Mouse (Mus musculus) adrenal gland, postnatal 36 days (tissue): ENCODE data around the gene Lrrc57. TPM values are rescaled to one million over a fixed set of nuclear protein-coding genes. Genes with fewer than 3 reads are reported as not detected.

ENCODE experiments used
- DNase-seq, 2 experiments: peaks; one replicate each; pipeline ENCODE4 v3.0.0; 2021; ENCODE audit warnings: mixed read lengths in 1 of 2
- long read RNA-seq, 2 experiments: library from polyadenylated mRNA; stranded (forward); transcript quantifications; one replicate each; pipeline ENCODE4 v2.0.0; 2021; ENCODE audit warnings: borderline sequencing depth in 2 of 2
- total RNA-seq, 2 experiments: library from RNA; stranded (reverse); gene quantifications; 2 replicates each; pipeline ENCODE4 v1.2.3; 2021

Lrrc57 gene
- total RNA-seq: 10 to 100 TPM; 14.4 to 19.6 TPM
- long read RNA-seq, experiment 1, transcript Lrrc57-204 (6 exons, 1,961 nt): major isoform, 13 of 42 reads
- long read RNA-seq, experiment 1, transcript Lrrc57-202 (6 exons, 1,962 nt): minor isoform, 9 of 42 reads
- long read RNA-seq, experiment 1, partial matches to known transcripts: 1 of 42 reads
- long read RNA-seq, experiment 1, other reads (novel, unspliced or antisense): 16 of 42 reads
- long read RNA-seq, experiment 2, transcript Lrrc57-204 (6 exons, 1,961 nt): major isoform, 5 of 13 reads
- long read RNA-seq, experiment 2, partial matches to known transcripts: 0 of 13 reads
- long read RNA-seq, experiment 2, other reads (novel, unspliced or antisense): 4 of 13 reads

DNA sequence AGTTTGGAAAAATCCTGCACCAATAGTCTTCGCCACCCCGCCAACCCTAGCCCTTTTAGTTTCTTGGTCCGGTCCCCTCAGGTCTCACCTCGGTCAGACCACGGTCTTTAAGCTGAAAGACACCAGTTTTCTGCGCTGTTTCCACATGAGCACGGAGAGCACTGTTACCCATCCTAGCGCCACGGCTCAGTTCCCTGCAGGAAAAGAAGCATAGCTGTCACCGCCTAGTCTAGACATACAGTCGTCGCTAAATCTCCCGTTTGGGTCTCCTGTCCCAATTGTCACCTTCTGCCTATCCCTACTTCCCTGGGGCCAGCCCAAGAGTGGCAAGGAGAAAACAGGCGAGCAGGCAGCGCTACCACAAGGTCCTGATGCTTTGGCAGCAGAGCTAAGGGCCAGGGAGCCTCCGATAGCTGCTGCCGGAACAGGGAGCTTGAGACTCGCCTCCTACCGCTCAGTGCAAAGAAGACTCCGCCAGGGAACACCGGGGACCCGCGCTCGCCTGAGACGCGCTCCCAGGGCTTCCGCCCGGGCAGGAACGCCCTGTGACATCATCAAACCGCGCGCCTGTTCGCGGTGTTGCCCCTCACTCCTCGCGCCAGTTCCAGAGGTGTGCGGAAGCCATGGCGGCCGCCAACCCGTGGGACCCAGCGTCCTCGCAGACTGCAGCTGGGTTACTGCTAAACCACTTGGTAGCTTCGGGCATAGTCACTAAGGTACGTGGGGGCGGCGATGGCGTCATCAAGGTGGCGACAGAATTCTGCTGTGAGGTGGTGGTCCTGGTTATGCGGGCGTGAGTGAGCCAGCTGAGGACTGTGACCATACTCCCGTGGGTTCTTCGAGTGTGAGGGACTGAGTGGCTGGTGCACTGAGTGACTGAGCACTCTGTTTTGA lies at the start of gene Lrrc57, which contains the start of gene Haus2:
Lrrc57 (minus strand) TSS at position 691 of the 894 bp plus-strand sequence.
Haus2 (plus strand) TSS at position 554 of the 894 bp plus-strand sequence.
- peak; percentile 93 to 95 for DNase-seq

DNA sequence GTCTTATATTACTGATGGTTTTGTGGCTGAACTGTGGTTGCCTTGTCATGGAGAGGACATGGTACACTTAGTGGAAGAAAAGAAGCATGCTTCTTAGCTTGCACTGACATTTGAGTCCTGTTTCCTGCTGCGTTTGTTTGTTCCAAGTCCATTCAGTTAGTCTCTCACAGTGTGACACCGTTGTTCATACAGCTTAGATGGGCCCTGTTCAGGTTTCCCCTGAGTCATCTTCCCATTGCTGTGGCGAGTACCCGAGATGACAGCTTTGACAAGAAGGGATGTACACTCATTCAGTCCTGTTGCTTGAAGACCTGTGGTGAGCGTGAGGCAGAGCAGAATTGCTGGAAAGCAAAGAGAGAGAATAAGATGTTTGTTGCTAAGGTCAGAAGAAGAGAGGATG lies 49.2 kb upstream of the Lrrc57 start:
- peak in 1 of 2 experiments; percentile 12 for DNase-seq

DNA sequence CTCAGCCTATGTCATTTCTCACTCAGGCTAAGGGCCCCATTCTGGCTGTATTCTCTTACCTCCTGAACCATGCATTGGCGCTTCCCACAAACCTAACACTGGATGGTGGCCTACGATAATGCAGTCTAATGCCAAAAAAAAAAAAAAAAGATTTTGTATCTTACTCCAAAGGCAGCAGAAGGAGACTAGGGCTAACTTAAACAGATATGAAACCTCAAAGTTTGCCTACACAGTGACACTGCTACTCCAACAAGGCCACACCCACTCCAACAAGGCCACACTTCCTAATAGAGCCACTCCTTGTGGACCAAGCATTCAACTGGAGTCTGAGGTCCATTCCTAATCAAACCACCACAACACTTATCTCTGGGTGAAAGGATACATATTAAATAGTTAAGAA lies 47.4 kb upstream of the Lrrc57 start:
- no peak for DNase-seq

DNA sequence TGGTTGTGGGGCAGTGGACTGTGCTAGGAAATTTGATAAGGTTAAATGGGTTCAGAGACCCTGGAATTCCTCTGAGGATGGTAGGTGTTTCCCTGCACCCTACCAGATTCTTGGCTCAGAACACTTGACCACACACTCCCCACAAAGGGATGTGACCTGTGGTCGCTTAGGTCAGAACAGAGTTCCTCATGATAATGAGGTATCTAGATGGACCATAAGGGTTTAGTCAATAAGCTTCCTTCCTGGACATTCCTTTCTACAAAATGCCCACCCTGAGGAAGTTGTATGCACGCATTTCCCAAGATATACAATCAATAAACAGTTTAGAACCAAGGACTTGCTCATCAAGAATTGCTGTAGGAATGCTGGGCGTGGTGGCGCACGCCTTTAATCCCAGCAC lies 46.6 kb upstream of the Lrrc57 start:
- no peak for DNase-seq

DNA sequence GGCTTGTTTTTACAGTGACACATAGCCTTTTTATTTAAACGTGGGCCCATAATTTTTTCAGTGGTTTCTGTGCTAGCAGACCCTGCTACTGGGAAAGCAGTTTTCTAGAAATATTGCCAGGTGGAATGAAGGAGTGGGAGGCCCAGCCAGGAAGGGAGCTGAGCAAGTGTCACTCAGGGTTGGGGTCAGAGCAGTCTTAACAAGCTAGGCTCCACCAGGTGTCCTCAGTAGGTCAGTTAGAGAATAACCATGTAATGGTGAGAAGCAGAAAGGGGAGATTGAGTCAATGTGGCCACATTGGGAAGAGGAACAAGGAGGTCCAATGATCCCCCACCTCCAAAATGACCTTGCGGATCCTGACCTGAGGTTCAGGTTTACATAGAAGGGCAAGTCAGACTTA lies 45.4 kb upstream of the Lrrc57 start:
- no peak for DNase-seq

DNA sequence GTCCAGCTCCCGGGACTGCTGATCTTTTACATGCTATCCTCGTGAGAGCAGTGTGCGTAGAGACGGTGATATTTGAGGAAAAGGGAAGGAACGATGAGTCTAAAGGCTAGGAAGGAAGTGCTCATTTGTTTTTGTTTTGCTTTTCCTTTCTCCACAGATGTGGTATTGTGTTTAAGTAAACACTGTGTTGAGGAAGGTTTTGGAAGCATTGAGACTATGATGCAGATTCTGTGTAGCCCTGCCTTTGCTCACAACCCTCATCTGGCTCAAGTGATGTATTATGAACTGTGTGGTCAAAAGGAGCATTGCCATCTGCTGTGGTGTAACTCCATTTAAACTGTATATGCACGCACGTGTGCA lies 43.6 kb upstream of the Lrrc57 start:
- no peak for DNase-seq

DNA sequence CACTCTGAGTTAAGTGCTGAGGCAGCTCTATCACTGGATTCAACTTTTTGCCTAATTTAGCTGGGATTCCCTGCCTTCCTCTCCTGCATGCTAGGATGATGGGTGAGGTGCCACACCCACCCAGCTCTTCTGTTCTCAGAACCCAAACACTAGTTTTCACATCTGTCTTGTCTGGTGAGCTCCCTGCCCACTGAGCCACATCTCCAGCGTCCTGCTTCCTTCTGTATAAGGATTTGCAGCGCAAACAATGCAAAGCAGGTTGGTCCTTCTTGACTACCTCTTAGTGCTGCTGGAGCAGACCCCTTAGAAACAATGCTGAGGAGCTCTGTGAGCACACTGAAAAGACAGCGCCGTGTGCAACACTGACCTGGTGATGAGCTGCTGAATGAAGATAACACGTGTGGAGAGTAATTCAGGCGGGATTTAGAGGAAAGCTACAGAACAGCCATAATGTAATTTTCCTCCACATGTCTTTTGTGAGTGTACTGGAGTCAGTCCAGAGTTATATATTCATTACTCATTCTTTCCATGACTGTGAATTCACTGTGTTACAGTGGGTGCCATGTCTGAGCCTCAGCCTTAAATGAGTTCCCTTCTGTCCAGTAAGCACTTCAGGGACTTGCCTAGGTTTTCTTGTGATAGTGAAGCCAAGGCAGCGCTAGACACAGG lies 43.1 kb upstream of the Lrrc57 start:
- no peak for DNase-seq

DNA sequence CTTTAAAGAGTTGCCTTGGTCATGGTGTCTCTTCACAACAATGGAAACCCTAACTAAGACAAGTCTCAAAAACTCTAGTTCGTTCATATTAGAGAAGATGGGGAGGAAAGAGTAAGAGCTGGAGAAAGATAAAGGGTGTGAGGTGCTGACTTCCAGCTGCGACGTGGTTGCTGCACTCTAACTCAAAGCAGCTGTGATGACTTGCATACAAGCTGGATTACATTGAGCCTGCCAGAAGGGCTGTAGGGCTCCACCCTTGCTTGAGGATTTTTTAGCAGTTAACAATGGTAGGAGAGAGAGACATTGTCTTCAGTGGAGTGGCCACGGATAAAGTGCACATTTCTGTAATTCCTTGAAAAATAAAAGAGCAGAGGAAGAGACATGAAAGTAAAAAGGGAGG lies 37.5 kb upstream of the Lrrc57 start:
- DNase-seq: no peak

DNA sequence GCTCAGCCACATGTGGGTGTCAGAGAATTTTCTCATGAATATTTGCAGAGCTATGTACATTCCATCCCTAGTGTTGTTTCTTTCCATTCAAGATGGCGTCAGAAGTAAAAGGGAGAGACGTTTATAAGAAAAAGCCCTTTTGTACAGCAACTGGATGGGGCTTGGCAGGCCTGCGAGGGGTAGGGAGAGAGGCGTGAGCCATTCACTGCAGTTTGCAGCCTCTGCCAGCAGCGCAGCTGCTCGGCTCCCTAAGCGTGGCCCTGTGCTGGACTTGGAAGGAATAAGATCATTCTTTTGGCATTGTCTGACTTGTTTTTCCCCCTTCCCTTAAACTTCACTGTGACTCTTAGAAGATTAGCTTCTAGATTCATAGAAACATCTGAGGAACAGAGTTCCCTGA lies 34.5 kb upstream of the Lrrc57 start:
- DNase-seq: no peak

DNA sequence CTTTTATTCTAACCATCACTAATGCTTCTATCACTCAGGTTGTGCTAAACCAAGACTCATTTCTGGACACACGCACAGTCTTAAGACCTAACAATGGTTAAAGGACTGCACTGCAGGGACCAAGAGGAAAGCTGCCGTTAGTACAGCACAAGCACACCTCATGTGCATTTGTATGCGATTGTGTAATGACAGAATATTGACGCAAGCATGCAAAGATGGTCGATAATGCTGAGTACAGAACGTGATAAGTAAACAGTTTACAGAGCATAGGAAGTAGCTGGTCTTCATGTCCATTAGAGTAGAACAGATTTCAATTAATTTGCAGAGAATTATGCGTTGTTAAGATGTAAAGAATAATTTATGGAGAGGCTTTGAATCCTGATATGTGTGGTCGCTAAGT lies 31.5 kb upstream of the Lrrc57 start:
- no peak for DNase-seq

DNA sequence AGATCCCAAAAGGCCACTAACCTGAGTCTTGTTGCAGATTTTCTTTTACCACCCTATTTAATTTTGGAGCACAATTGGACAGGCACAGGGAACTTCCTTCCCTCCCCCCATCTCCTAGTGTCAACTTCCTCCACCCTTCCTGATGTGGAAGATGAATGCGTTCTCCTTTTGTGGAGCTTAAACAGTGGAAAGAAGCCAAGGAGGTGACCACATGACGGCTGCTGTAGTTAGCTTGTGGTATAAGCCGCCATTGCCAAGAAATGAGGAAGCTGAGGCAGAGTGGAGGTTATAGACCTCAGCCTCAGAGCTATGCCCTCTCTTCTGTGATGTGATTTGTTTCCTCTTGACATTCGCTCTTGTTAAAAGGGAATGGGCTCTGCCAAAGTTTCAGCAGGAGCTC lies 22.6 kb upstream of the Lrrc57 start:
- DNase-seq: peak; percentile 24 to 40

DNA sequence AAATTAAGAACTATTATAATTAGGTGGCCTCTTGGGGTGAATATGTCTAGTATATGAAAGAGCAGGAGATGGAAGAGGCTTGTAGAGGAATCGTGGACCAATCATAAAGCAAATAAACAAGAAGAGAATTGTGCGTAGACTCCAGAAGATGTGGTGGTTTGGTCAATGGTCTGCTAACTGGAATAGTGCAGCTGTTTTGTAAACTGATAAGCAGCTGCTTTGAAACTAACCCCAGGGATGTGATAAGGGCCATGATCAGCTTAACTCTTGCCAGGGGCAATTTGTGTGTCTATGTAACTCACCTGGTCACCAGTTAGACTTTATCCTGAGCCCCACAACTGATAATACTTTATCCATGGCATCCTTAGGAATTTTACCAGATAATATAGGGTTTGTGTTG lies 22.2 kb upstream of the Lrrc57 start:
- DNase-seq: no peak

DNA sequence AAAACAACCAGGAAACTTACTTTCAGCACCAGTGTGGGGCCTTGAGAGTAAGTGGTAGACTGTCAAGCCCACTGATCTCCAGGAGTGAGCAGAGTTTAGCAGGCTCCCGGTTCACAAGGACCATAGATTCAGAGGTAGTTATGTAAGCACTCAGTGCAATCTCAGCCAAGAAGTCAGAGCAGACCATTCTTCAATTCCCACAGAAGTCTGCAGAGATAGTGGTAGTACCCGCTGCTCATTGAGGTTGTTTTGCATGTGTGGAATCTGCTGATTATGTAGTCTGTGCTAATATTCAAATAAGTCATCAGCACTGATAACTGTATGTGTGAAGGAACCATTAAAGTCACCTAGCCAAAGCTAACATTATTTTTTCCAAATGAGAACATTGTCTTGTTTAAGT lies 21.3 kb upstream of the Lrrc57 start:
- DNase-seq: no peak

DNA sequence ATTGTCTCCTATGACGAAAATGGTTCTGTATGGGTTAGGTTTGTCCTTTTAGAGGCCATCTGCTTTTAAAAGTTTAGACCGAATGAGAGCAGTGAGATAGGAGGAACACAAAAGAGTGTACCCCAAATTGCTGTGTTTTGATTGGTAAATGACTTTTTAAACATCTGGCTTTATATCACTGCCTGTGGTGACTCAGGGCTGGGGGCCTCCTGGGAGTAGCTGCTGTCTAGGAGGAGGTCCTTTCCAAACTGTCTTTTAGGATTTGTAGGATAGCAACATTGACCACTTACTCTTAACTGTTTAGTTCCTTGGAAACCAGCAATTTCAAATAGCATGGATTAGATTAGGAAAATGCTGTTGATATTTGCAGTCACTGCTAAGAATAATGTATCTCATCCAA lies 20.9 kb upstream of the Lrrc57 start:
- no peak for DNase-seq

DNA sequence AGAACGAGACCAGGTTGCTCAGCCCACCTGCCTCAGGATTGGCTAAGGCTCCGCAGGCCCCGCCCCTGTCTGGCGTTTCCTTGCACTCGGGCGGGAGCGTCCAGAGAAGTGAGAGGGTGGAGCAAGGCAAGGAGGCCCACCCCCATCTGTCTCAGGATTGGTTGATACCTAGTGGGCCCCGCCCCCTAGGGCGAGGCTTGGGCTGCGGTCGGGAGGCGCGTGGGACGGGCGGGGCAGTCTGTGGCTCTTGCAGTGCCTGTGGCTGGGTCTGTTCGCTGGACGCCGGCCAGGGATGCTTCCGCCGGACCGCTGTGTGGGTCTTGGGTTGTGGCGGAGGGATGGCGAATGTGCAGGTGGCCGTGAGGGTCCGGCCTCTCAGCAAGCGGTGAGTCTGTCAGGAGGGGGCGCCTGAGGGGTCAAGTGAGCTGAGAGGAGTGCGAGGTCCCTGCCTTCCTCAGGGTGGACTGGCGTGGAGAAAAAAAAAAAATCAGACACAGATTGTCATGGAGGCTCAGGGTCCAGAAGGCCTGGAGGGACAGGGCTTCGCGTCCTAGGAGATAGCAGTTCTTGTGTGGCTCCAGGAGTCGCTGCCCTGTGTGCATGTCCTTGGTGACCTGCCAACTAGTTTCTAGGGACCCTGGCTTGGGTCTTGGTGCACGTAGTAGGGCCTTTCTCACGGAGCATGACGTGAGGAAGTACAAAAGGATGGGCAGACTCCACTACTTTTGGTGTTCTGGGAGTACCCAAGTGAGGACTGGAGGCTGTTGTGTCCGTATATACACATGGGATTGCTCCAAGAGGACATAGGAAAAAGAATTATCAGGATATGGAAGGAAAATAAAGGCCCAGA lies 19.8 kb upstream of the Lrrc57 start, which contains the start of gene Stard9:
Stard9 (plus strand) TSS at position 236 of the 850 bp plus-strand sequence.
- peak; percentile 98 to 99 for DNase-seq

DNA sequence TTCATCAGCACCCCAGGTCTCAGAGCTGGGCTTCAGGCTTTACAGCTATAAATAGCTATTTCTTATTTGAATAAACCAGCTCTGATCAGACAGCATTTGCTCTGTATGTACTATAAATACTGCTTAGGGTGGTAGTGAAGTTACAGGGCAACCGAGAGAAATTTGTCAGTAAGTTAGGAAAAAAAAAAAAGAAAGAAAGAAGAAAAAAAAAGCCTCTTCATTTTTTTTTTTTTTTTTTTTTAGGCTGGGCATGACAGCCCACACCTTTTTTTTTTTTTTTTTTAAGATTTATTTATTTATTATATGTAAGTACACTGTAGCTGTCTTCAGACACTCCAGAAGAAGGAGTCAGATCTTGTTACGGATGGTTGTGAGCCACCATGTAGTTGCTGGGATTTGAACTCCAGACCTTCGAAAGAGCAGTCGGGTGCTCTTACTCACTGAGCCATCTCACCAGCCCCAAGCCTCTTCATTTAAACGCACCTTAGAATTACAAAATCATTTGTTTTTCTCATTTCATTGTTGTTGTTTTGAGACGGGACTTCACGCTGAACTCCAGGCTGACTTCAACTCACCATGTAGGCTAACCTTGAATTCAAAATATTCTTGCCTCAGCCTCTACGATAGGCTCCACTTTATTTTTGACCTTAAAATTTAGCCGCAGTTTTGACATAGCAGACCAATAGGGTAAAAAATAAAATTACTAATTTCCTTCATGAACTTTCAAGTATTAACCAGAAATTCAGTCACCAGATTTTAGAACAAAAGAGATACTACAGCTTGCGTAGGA lies 19.0 kb upstream of the Lrrc57 start:
- DNase-seq: no peak

DNA sequence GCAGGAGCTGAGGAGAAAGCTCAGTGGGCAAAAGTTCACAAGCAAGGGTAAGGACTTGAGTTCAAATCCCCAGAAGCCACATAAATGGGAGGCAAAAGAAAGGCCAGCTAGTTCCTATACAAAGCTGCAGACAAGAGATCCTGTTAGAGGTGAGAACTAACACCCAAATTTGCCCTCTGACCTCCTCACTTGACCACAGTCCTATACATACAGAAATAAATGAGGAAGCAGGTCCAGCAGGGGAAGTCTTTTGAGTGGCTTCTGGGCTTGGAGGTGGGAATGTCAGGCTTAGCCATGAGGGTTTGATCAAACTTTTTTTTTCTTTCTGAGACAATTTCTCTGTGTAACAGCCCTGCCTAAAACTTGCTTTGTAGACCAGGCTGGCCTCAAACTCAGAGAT lies 13.6 kb upstream of the Lrrc57 start:
- no peak for DNase-seq

DNA sequence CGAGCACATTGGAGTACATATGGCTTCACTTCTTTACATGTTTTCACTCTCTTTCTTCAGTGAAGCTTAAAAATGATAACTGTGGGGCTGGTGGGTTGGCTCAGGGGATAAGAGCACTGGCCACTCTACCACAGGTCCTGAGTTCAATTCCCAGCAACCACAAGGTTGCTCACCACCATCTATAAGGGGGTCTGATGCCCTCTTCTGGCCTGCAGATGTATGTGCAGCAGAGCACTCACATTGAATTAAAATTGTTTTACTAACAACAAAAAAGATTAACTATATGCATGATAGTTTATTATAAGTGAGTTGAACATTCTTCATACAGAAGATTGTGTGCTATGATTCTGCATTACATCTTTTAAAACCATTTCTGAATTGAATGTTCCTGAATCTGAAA lies 10.2 kb upstream of the Lrrc57 start:
- DNase-seq: no peak

DNA sequence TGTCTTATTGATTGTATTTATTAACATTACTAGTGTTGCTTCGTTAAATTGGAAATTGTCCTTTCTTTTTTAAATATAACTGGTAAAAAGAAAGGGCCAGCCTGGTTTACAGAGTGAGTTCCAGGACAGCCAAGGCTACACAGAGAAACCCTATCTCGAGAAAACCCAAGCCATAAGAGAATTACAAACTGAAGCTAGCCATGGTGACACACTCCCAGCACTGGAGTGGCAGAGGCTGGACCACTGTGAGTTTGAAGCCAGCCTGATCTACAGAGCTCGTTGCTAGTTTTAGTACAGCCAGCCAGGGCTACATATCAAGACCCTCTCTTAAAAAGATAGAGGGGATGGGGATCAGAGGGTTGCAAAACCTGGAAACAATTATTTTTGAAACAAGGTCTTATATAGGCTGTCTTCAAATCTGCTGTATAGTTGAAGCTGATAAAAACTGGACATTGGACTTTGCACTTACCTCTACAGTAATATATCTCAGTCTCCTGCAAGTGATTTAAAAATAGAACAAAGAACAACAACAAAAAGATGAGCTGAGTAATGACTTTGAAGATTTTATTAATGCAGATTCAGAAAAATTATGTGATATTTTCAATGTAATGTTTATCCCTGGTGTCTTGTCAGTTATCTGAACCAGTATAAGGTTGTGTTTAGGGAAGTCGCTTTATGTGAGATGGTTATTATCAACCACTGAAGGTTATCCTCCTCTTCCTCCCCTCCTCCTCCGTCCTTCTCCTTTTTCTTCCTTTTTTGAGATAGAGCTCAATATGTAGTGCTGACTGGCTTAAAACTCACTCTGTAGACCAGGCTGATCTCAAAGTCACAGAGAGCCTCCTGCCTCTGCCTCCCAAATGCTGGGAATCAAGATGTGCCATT lies 7.2 kb upstream of the Lrrc57 start:
- no peak for DNase-seq
